Mouse (Mus musculus): Measurements from ENCODE around the gene Pik3cg. TPM values are rescaled to one million over a fixed set of nuclear protein-coding genes. Genes with fewer than 3 reads are reported as not detected.
A peak's percentile ranks its signal among the peaks of the same experiment; 100 is the strongest.

Gene Pik3cg
- polyA plus RNA-seq, 1 experiment from 2014 or later: 1.2 TPM

GRCm38 (mm10) chr12:32172826-32173225 is 35.6 kb downstream of the Pik3cg start:
- H3K9me3 ChIP-seq: no peaks in the 10 kb centered on the region
- no peak overlapping the region for H3K9ac ChIP-seq
- H3K4me3 ChIP-seq: no peak overlapping the region
- no peaks in the 10 kb centered on the region; the same call in 1 of the 2 replicates for H3K4me1 ChIP-seq (replicated peaks)
- ATAC-seq (ENCODE audit: low FRiP score): no peak
- H3K4me2 ChIP-seq: no peak overlapping the region
- WGBS: 94% methylated on average over 7 of the region's 7 CpGs
- no peaks in the 10 kb centered on the region for H3K36me3 ChIP-seq
- H3K27ac ChIP-seq: no peak overlapping the region
- H3K27me3 ChIP-seq: no peaks in the 10 kb centered on the region

- H3K4me1 ChIP-seq (replicated peaks): no peaks in the 10 kb centered on the region; the same call in 1 of the 2 replicates
- WGBS: 17% methylated on average over 5 of the region's 5 CpGs
- no peak for ATAC-seq (ENCODE audit: low FRiP score)
- H3K27ac ChIP-seq: no peak overlapping the region
- no peak overlapping the region for H3K9ac ChIP-seq
- H3K4me2 ChIP-seq: no peak overlapping the region
- H3K27me3 ChIP-seq: no peaks in the 10 kb centered on the region
- no peaks in the 10 kb centered on the region for H3K9me3 ChIP-seq
- H3K36me3 ChIP-seq: no peaks in the 10 kb centered on the region
- no peak overlapping the region for H3K4me3 ChIP-seq
These were observed 39.3 kb downstream of the Pik3cg start for GRCm38 (mm10) chr12:32169164-32169563.

- 35% methylated on average over 3 of the region's 3 CpGs for WGBS
- no peaks in the 10 kb centered on the region for H3K27me3 ChIP-seq
- H3K27ac ChIP-seq: no peak overlapping the region
- H3K4me2 ChIP-seq: no peak overlapping the region
- no peaks in the 10 kb centered on the region for H3K9me3 ChIP-seq
- H3K36me3 ChIP-seq: no peaks in the 10 kb centered on the region
- H3K4me1 ChIP-seq (replicated peaks): no peaks in the 10 kb centered on the region; the same call in 1 of the 2 replicates
- H3K4me3 ChIP-seq: no peak overlapping the region
- no peak overlapping the region for H3K9ac ChIP-seq
- no peak for ATAC-seq (ENCODE audit: low FRiP score)
These were observed 39.7 kb downstream of the Pik3cg start for GRCm38 (mm10) chr12:32168751-32169150.

- no peak for ATAC-seq (ENCODE audit: low FRiP score)
- Histone ChIP-seq H3K4me3 (no peak overlapping the region), H3K4me2 (no peak overlapping the region), H3K9ac (no peak overlapping the region), H3K27ac (no peak overlapping the region), H3K27me3 (no peaks in the 10 kb centered on the region), H3K9me3 (no peaks in the 10 kb centered on the region), H3K36me3 (no peaks in the 10 kb centered on the region), H3K4me1 (replicated peaks) (peaks cover 3% of the 10 kb centered on the region)
- 82% methylated on average over 2 of the region's 2 CpGs for WGBS
These were observed 44.8 kb downstream of the Pik3cg start for GRCm38 (mm10) chr12:32163706-32164105.

- H3K4me3 ChIP-seq: no peak overlapping the region
- no peaks in the 10 kb centered on the region for H3K9me3 ChIP-seq
- H3K36me3 ChIP-seq: no peaks in the 10 kb centered on the region
- peaks cover 7% of the 10 kb centered on the region for H3K4me1 ChIP-seq (replicated peaks)
- 30% methylated on average over 5 of the region's 5 CpGs for WGBS
- ATAC-seq (ENCODE audit: low FRiP score): peak; percentile 39; the same call in 1 of the 2 replicates
- no peak overlapping the region for H3K9ac ChIP-seq
- 0 out of 2 replicates have a peak overlapping the region, but pooled peaks have one; percentile 2 for H3K27ac ChIP-seq
- no peak overlapping the region for H3K4me2 ChIP-seq
- no peaks in the 10 kb centered on the region for H3K27me3 ChIP-seq
These were observed 49.7 kb downstream of the Pik3cg start for GRCm38 (mm10) chr12:32158757-32159156.

- no peak for ATAC-seq (ENCODE audit: low FRiP score)
- 85% methylated on average over 7 of the region's 7 CpGs for WGBS
- Histone ChIP-seq H3K9ac (no peak overlapping the region), H3K9me3 (no peaks in the 10 kb centered on the region), H3K27ac (no peak overlapping the region), H3K4me1 (replicated peaks) (no peaks in the 10 kb centered on the region), H3K4me2 (no peak overlapping the region), H3K36me3 (no peaks in the 10 kb centered on the region), H3K4me3 (no peak overlapping the region), H3K27me3 (no peaks in the 10 kb centered on the region)
These were observed 61.9 kb downstream of the Pik3cg start for GRCm38 (mm10) chr12:32146606-32147005.

GRCm38 (mm10) chr12:32145651-32146050 is 62.8 kb downstream of the Pik3cg start:
- Histone ChIP-seq H3K4me2 (no peak overlapping the region), H3K36me3 (no peaks in the 10 kb centered on the region), H3K9ac (no peak overlapping the region), H3K9me3 (no peaks in the 10 kb centered on the region), H3K27me3 (no peaks in the 10 kb centered on the region), H3K27ac (no peak overlapping the region), H3K4me1 (replicated peaks) (no peaks in the 10 kb centered on the region), H3K4me3 (no peak overlapping the region)
- no peak for ATAC-seq (ENCODE audit: low FRiP score)
- 81% methylated on average over 4 of the region's 4 CpGs for WGBS

GRCm38 (mm10) chr12:32144513-32144912 is 63.9 kb downstream of the Pik3cg start:
- Histone ChIP-seq H3K9me3 (no peaks in the 10 kb centered on the region), H3K36me3 (no peaks in the 10 kb centered on the region), H3K9ac (no peak overlapping the region), H3K27ac (no peak overlapping the region), H3K27me3 (no peaks in the 10 kb centered on the region), H3K4me3 (no peak overlapping the region), H3K4me2 (no peak overlapping the region), H3K4me1 (replicated peaks) (no peaks in the 10 kb centered on the region)
- 0 out of 2 replicates have a peak, but pooled peaks have one; percentile 68 for ATAC-seq (ENCODE audit: low FRiP score)
- WGBS: 5% methylated on average over 5 of the region's 5 CpGs

- 88% methylated on average over 5 of the region's 5 CpGs for WGBS
- Histone ChIP-seq H3K36me3 (no peaks in the 10 kb centered on the region), H3K27ac (no peak overlapping the region), H3K4me1 (replicated peaks) (no peaks in the 10 kb centered on the region), H3K4me3 (no peak overlapping the region), H3K9me3 (no peaks in the 10 kb centered on the region), H3K9ac (no peak overlapping the region), H3K4me2 (no peak overlapping the region), H3K27me3 (no peaks in the 10 kb centered on the region)
- ATAC-seq (ENCODE audit: low FRiP score): no peak
These were observed 64.7 kb downstream of the Pik3cg start for GRCm38 (mm10) chr12:32143782-32144181.

GRCm38 (mm10) chr12:32143151-32143550 is 65.3 kb downstream of the Pik3cg start:
- Histone ChIP-seq H3K36me3 (no peaks in the 10 kb centered on the region), H3K4me2 (no peak overlapping the region), H3K27ac (no peak overlapping the region), H3K4me3 (no peak overlapping the region), H3K27me3 (no peaks in the 10 kb centered on the region), H3K4me1 (replicated peaks) (no peaks in the 10 kb centered on the region), H3K9ac (no peak overlapping the region), H3K9me3 (no peaks in the 10 kb centered on the region)
- ATAC-seq (ENCODE audit: low FRiP score): no peak
- 60% methylated on average over 4 of the region's 4 CpGs for WGBS

- Histone ChIP-seq H3K27me3 (no peaks in the 10 kb centered on the region), H3K4me1 (replicated peaks) (no peaks in the 10 kb centered on the region), H3K36me3 (no peaks in the 10 kb centered on the region), H3K9ac (no peak overlapping the region), H3K27ac (no peak overlapping the region), H3K4me2 (no peak overlapping the region), H3K9me3 (no peaks in the 10 kb centered on the region), H3K4me3 (no peak overlapping the region)
- ATAC-seq (ENCODE audit: low FRiP score): no peak
These were observed 66.7 kb downstream of the Pik3cg start for GRCm38 (mm10) chr12:32141766-32142165.

- Histone ChIP-seq H3K4me1 (replicated peaks) (0 out of 2 replicates have a peak, but pooled peaks cover 2% of the 10 kb centered on the region), H3K27ac (no peak overlapping the region), H3K36me3 (no peaks in the 10 kb centered on the region), H3K4me2 (no peak overlapping the region), H3K9me3 (no peaks in the 10 kb centered on the region), H3K27me3 (no peaks in the 10 kb centered on the region), H3K9ac (no peak overlapping the region), H3K4me3 (no peak overlapping the region)
- 87% methylated on average over 5 of the region's 5 CpGs for WGBS
- no peak for ATAC-seq (ENCODE audit: low FRiP score)
These were observed 69.6 kb downstream of the Pik3cg start for GRCm38 (mm10) chr12:32138831-32139230.

GRCm38 (mm10) chr12:32138362-32138761 is 70.1 kb downstream of the Pik3cg start:
- no peak overlapping the region for H3K27ac ChIP-seq
- 71% methylated on average over 9 of the region's 9 CpGs for WGBS
- H3K9ac ChIP-seq: no peak overlapping the region
- no peaks in the 10 kb centered on the region for H3K36me3 ChIP-seq
- no peak overlapping the region for H3K4me2 ChIP-seq
- H3K9me3 ChIP-seq: no peaks in the 10 kb centered on the region
- no peak overlapping the region for H3K4me3 ChIP-seq
- no peaks in the 10 kb centered on the region for H3K27me3 ChIP-seq
- no peak for ATAC-seq (ENCODE audit: low FRiP score)
- H3K4me1 ChIP-seq (replicated peaks): 0 out of 2 replicates have a peak, but pooled peaks cover 6% of the 10 kb centered on the region

Measured in hindbrain, embryonic 13.5 days (tissue).